Mouse (Mus musculus) lung, adult 2 months (tissue): ENCODE data around the gene Scp2.

Source experiments
- CTCF ChIP-seq: fragments of 200-500 bp; IDR thresholded peaks from 2 replicates; pipeline ENCODE4 v1.5.1; 2011; ENCODE audit warnings: mild to moderate bottlenecking, low read length, control low read depth; ENCODE audit not compliant: insufficient read depth
- POLR2A ChIP-seq: fragments of 200-500 bp; IDR thresholded peaks from 2 replicates; pipeline ENCODE4 v1.6.1; 2011; ENCODE audit warnings: low read depth, mild to moderate bottlenecking, control low read depth, low read length, borderline replicate concordance; ENCODE audit errors: extremely low read depth

- TF ChIP-seq CTCF (no peak), POLR2A (no peak)
These were observed 121.6 kb downstream of the Scp2 start for GRCm38 (mm10) chr4:108023186-108023585.
